Mouse (Mus musculus): Measurements from ENCODE around the gene Stk26. TPM values are rescaled to one million over a fixed set of nuclear protein-coding genes. Genes with fewer than 3 reads are reported as not detected.

The Stk26 gene
- polyA plus RNA-seq, 1 experiment from 2014 or later, result 9.9 TPM

DNA sequence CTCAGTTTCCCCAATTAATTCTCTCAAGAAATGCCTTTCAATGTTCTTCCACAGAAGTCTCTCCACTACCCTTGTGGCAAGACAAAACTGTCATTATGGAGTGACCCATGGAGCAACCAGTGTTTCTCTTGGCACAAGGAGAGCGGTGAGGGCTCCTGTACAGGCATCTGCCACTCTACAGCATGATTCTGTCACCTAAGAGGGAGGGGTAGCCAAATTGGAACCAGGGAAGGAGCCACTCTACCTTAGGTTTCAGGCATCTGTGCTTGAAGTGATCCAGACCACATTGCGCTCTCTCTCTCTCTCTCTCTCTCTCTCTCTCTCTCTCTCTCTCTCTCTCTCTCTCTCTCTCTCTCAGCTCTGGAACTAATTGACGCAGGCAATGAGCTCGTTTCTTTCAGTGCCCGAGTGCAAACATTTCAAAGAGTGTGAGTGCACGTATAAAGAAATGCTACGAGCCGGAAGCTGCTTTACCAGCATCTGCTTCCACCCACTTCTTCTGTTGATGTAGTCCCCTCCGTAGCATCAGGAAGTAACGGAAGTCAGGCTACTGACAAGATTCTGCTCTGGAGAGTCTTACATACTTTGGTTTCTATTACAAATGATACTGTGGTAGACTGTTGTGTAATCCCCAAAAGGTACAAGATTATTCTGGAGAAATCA is 4.7 kb upstream of the Stk26 start:
- WGBS, result 43% methylated on average over 10 of the region's 10 CpGs
- H3K4me2 ChIP-seq (ENCODE audit: low read depth, low read length), result no peak overlapping the region
- DNase-seq (ENCODE audit: low spot score) (no peak), ATAC-seq (replicated peaks; ENCODE audit: insufficient number of reproducible peaks, low FRiP score, low TSS enrichment, low read depth) (no peak)
- H3K4me3 ChIP-seq (ENCODE audit: low read depth, low read length), result no peak overlapping the region
- H3K4me1 ChIP-seq (ENCODE audit: control insufficient read depth, insufficient read depth, low read length), result no peaks in the 10 kb centered on the region
- no peaks in the 10 kb centered on the region for H3K9me3 ChIP-seq (replicated peaks; ENCODE audit: control insufficient read depth, low read length)
- no peaks in the 10 kb centered on the region for H3K36me3 ChIP-seq (replicated peaks; ENCODE audit: control insufficient read depth, insufficient read depth, low read depth, low read length)
- H3K9ac ChIP-seq (replicated peaks; ENCODE audit: low read length), result no peak overlapping the region
- no peaks in the 10 kb centered on the region for H3K27me3 ChIP-seq (ENCODE audit: control insufficient read depth, insufficient read depth, low read length)
- H3K27ac ChIP-seq (replicated peaks; ENCODE audit: low read depth, low read length), result no peak overlapping the region

DNA sequence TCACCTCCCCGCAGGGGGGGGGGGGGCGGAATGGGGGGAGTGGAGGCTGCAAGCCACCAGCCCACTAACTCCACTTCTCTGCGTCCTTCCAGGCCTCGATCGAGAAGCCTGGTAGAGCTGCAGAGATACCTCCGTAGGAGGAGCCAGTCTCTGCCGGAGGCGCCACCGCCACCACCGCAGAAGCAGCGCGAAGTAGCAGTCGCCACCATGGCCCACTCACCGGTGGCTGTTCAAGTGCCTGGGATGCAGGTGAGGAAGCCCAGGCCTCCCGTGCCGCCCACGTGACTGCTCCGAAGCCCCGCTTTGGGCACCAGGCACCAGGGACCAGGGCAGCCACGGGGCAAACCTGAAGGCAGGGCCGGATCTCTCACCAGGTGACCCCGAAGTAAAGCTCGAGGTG is 740 bp downstream of the Stk26 start:
- Histone ChIP-seq H3K36me3 (replicated peaks; ENCODE audit: control insufficient read depth, insufficient read depth, low read depth, low read length) (no peaks in the 10 kb centered on the region), H3K27ac (replicated peaks; ENCODE audit: low read depth, low read length) (peak overlapping the region; percentile 41; the same call in 1 of the 2 replicates), H3K27me3 (ENCODE audit: control insufficient read depth, insufficient read depth, low read length) (no peaks in the 10 kb centered on the region), H3K4me3 (ENCODE audit: low read depth, low read length) (peak overlapping the region; percentile 51), H3K4me2 (ENCODE audit: low read depth, low read length) (peak overlapping the region; percentile 57), H3K4me1 (ENCODE audit: control insufficient read depth, insufficient read depth, low read length) (no peaks in the 10 kb centered on the region), H3K9ac (replicated peaks; ENCODE audit: low read length) (peak overlapping the region; percentile 60), H3K9me3 (replicated peaks; ENCODE audit: control insufficient read depth, low read length) (no peaks in the 10 kb centered on the region)
- DNase-seq (ENCODE audit: low spot score) (peak; percentile 24), ATAC-seq (replicated peaks; ENCODE audit: insufficient number of reproducible peaks, low FRiP score, low TSS enrichment, low read depth) (0 out of 2 replicates have a peak, but pooled peaks have one; percentile 29)
- 13% methylated on average over 18 of the region's 23 CpGs for WGBS

DNA sequence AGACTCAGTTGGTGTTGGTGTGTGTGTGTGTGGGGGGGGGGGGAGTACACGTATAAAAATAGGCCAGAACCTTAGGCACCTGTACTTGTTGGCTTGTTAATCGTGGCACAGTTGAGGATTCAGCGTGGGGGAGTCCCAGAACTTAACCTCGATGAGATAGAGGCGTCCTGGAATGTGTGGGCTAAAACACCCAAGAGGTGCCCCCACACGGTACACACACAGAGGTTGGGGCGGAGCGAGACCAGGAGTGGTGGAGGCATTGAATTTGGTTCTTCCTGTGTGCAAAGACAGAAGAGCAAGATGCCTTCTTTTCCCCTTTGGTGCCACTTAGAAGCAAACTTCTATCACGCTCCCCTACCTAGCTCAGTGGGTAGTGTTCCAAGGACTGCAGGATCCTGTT is 1.2 kb downstream of the Stk26 start:
- Histone ChIP-seq H3K4me1 (ENCODE audit: control insufficient read depth, insufficient read depth, low read length) (no peaks in the 10 kb centered on the region), H3K4me3 (ENCODE audit: low read depth, low read length) (peak overlapping the region; percentile 51), H3K4me2 (ENCODE audit: low read depth, low read length) (peak overlapping the region; percentile 57), H3K27me3 (ENCODE audit: control insufficient read depth, insufficient read depth, low read length) (no peaks in the 10 kb centered on the region), H3K27ac (replicated peaks; ENCODE audit: low read depth, low read length) (no peak overlapping the region), H3K36me3 (replicated peaks; ENCODE audit: control insufficient read depth, insufficient read depth, low read depth, low read length) (no peaks in the 10 kb centered on the region), H3K9ac (replicated peaks; ENCODE audit: low read length) (peak overlapping the region; percentile 60; the same call in 1 of the 2 replicates), H3K9me3 (replicated peaks; ENCODE audit: control insufficient read depth, low read length) (no peaks in the 10 kb centered on the region)
- DNase-seq (ENCODE audit: low spot score), result no peak
- 36% methylated on average over 9 of the region's 9 CpGs for WGBS
- ATAC-seq (replicated peaks; ENCODE audit: insufficient number of reproducible peaks, low FRiP score, low TSS enrichment, low read depth), result no peak

DNA sequence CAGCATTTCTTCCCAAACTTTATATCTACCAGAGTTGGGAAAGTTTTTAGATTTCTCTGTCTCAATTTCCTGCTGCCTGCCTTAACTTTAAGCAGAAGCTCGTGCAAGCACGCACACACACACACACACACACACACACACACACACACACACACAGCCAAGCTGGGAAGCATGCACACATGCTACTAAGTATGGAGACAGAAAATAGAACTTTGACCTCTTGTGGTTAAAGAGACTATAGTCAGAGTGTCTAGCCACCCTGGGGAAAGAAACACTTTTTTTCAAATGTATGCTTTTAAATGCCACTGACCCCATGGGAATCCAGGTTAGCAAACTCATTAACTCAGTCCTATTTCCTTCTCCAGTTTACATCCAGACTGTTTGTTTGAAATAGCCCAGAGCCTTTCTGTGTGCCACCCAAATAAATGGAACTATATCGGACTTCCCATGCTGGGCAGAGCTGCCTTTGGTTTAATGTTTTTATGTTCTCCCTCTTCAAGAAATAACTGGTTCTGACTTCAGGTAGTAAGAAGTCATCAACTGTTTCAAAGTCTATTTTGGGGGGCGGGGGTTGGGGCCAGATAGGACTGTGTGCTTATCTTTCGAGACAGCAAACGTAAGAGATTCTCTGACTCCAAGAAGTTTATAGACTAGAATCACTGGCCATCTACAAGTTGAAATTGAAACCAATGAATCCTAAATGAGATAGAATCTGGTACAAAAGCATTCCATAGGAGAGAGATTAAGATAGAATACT is 9.8 kb downstream of the Stk26 start:
- Histone ChIP-seq H3K9ac (replicated peaks; ENCODE audit: low read length) (no peak overlapping the region), H3K36me3 (replicated peaks; ENCODE audit: control insufficient read depth, insufficient read depth, low read depth, low read length) (no peaks in the 10 kb centered on the region), H3K27ac (replicated peaks; ENCODE audit: low read depth, low read length) (no peak overlapping the region), H3K9me3 (replicated peaks; ENCODE audit: control insufficient read depth, low read length) (no peaks in the 10 kb centered on the region), H3K4me1 (ENCODE audit: control insufficient read depth, insufficient read depth, low read length) (no peaks in the 10 kb centered on the region), H3K27me3 (ENCODE audit: control insufficient read depth, insufficient read depth, low read length) (no peaks in the 10 kb centered on the region), H3K4me3 (ENCODE audit: low read depth, low read length) (no peak overlapping the region), H3K4me2 (ENCODE audit: low read depth, low read length) (no peak overlapping the region)
- DNase-seq (ENCODE audit: low spot score) (no peak), ATAC-seq (replicated peaks; ENCODE audit: insufficient number of reproducible peaks, low FRiP score, low TSS enrichment, low read depth) (no peak)
- WGBS, result 68% methylated on average over 6 of the region's 6 CpGs

DNA sequence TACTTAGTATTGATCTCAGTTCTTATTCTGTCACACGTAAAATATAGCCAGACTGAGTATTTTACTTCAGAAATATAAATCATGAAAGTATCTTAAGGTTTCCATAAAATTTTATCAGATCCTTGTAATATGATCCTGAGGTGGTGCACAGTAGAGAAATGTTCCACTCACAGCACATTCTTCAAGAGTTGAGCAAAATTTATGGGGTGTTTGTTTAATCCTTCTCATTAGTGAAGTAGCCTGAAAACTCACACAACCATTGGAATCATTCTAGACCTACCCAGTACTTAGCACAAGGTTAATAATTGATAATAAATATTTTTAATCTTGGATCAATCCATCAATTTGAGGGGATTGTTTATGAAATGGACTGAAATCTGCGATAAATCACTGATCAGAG is 22.9 kb downstream of the Stk26 start:
- no peak for ATAC-seq (replicated peaks; ENCODE audit: insufficient number of reproducible peaks, low FRiP score, low TSS enrichment, low read depth)
- H3K27me3 ChIP-seq (ENCODE audit: control insufficient read depth, insufficient read depth, low read length), result no peaks in the 10 kb centered on the region
- H3K9me3 ChIP-seq (replicated peaks; ENCODE audit: control insufficient read depth, low read length), result no peaks in the 10 kb centered on the region
- H3K36me3 ChIP-seq (replicated peaks; ENCODE audit: control insufficient read depth, insufficient read depth, low read depth, low read length), result no peaks in the 10 kb centered on the region
- H3K4me2 ChIP-seq (ENCODE audit: low read depth, low read length), result no peak overlapping the region
- H3K4me3 ChIP-seq (ENCODE audit: low read depth, low read length), result no peak overlapping the region
- no peaks in the 10 kb centered on the region for H3K4me1 ChIP-seq (ENCODE audit: control insufficient read depth, insufficient read depth, low read length)
- no peak for DNase-seq (ENCODE audit: low spot score)
- H3K9ac ChIP-seq (replicated peaks; ENCODE audit: low read length), result no peak overlapping the region
- WGBS, result 46% methylated on average over 2 of the region's 2 CpGs
- no peak overlapping the region for H3K27ac ChIP-seq (replicated peaks; ENCODE audit: low read depth, low read length)

DNA sequence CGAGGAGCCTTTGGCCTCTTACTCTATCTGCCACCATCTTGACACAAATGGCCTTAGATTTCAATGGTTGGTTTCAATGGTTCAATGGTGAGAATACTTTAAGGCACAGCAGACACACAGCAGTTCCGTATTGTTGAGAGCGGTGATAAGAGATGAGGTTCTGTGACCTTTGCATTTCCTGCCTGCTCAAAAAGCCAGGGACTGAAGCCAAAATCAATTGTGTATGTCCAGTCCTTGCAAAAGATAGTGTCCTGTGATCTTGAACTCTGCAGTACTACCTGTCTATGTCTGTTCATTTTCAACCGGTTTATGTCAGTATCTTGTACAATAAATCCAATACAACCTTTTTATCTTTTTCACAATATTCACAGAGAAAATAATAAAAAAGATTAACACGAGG is 23.9 kb downstream of the Stk26 start:
- no peak overlapping the region for H3K9ac ChIP-seq (replicated peaks; ENCODE audit: low read length)
- H3K4me2 ChIP-seq (ENCODE audit: low read depth, low read length), result no peak overlapping the region
- H3K27me3 ChIP-seq (ENCODE audit: control insufficient read depth, insufficient read depth, low read length), result no peaks in the 10 kb centered on the region
- no peak overlapping the region for H3K27ac ChIP-seq (replicated peaks; ENCODE audit: low read depth, low read length)
- DNase-seq (ENCODE audit: low spot score) (no peak), ATAC-seq (replicated peaks; ENCODE audit: insufficient number of reproducible peaks, low FRiP score, low TSS enrichment, low read depth) (no peak)
- H3K36me3 ChIP-seq (replicated peaks; ENCODE audit: control insufficient read depth, insufficient read depth, low read depth, low read length), result no peaks in the 10 kb centered on the region
- no peaks in the 10 kb centered on the region for H3K9me3 ChIP-seq (replicated peaks; ENCODE audit: control insufficient read depth, low read length)
- H3K4me3 ChIP-seq (ENCODE audit: low read depth, low read length), result no peak overlapping the region
- no peaks in the 10 kb centered on the region for H3K4me1 ChIP-seq (ENCODE audit: control insufficient read depth, insufficient read depth, low read length)
- 77% methylated on average over 5 of the region's 5 CpGs for WGBS

DNA sequence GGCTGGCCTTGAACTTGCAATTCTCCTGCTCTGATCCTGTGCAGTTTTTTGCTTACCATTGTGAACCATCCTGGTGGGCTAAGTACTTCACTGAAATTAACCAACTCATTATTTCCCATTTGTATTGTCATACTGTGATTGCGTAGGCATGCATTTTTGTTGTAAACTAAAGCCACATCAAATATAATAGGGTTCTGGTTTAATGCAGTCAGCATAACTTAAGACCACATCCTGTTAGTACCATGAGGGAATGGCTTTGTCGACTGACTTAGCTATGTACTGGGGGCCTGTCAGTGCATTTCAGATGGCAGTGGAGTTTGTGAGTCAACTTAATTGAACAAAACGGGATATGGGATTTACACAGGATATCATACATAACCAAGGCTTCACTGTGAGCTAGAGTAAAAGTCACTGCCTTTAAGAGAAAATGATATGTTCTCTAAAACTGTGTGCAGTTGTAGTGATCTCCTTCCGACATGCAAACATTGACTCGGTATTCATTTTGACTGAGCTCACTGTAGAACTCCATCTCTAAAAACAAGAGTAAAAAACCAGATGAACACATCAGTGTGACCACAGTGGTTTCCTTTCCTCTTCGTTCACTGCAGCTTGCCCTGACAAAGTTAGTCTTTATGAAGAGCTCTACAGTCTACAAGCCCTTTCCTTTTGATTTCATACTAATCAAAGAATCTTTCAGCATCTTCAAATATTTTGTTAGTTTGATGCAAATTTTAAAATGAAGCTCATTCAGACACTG is 33.6 kb downstream of the Stk26 start:
- ATAC-seq (replicated peaks; ENCODE audit: insufficient number of reproducible peaks, low FRiP score, low TSS enrichment, low read depth), result no peak
- Histone ChIP-seq H3K9me3 (replicated peaks; ENCODE audit: control insufficient read depth, low read length) (no peaks in the 10 kb centered on the region), H3K4me3 (ENCODE audit: low read depth, low read length) (no peak overlapping the region), H3K36me3 (replicated peaks; ENCODE audit: control insufficient read depth, insufficient read depth, low read depth, low read length) (no peaks in the 10 kb centered on the region), H3K9ac (replicated peaks; ENCODE audit: low read length) (no peak overlapping the region), H3K4me1 (ENCODE audit: control insufficient read depth, insufficient read depth, low read length) (no peaks in the 10 kb centered on the region), H3K27me3 (ENCODE audit: control insufficient read depth, insufficient read depth, low read length) (no peaks in the 10 kb centered on the region), H3K4me2 (ENCODE audit: low read depth, low read length) (no peak overlapping the region), H3K27ac (replicated peaks; ENCODE audit: low read depth, low read length) (no peak overlapping the region)
- DNase-seq (ENCODE audit: low spot score), result no peak
- WGBS, result 86% methylated on average over 6 of the region's 6 CpGs

DNA sequence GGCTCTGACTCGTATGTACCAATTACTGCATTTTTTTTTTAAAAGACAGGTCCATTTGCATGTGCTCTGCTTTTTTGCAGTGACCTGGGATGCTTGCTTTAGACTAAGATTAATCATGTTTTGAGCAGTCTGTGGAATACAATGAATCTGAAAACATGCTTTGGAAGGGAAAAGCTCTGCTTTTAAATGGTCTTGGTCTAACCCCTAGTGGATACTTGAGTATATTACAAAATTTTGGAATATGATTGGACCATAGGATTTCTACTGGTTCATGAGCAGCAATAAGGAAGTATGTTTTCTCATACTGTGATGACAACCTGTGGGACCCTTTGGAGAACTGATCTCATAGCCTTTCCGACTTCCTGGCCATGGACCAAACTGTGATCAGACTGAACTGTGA is 47.2 kb downstream of the Stk26 start:
- Histone ChIP-seq H3K36me3 (replicated peaks; ENCODE audit: control insufficient read depth, insufficient read depth, low read depth, low read length) (no peaks in the 10 kb centered on the region), H3K4me3 (ENCODE audit: low read depth, low read length) (no peak overlapping the region), H3K4me2 (ENCODE audit: low read depth, low read length) (no peak overlapping the region), H3K27me3 (ENCODE audit: control insufficient read depth, insufficient read depth, low read length) (no peaks in the 10 kb centered on the region), H3K4me1 (ENCODE audit: control insufficient read depth, insufficient read depth, low read length) (no peaks in the 10 kb centered on the region), H3K27ac (replicated peaks; ENCODE audit: low read depth, low read length) (no peak overlapping the region), H3K9ac (replicated peaks; ENCODE audit: low read length) (no peak overlapping the region), H3K9me3 (replicated peaks; ENCODE audit: control insufficient read depth, low read length) (no peaks in the 10 kb centered on the region)
- DNase-seq (ENCODE audit: low spot score) (peak; percentile 3), ATAC-seq (replicated peaks; ENCODE audit: insufficient number of reproducible peaks, low FRiP score, low TSS enrichment, low read depth) (no peak)
- WGBS, result 80% methylated on average over 2 of the region's 2 CpGs
